In the genomic region with DNA sequence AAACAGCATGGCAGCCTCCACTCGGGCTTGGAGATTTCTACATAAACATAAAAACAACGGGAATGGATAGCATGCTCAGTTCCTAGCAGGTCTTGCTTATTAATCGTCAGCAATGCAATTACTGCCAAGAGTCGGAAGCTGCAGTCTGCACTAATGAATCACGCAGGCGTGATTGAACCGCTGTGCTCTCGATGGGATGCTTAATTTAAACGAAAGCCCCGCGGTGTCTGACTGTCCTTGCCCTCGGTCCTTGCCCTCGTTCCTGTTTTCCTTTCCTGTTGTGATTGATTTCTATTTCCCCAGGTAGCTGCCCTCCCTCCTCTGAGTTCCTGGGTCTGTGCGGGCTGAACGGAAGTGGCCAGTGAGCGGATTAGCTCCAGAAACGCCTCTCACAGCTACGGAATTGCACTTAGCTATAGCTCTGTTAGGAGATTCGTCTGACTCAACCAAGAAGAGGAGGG, we compare ENCODE assay signal across 8 mouse cellular contexts. TPM values are rescaled to one million over a fixed set of nuclear protein-coding genes. Genes with fewer than 3 reads are reported as not detected.
DNase-seq lines count a peak whose midpoint lies in the region; ATAC-seq and TF ChIP-seq lines count a peak whose summit lies in the region.
"Had no signal": no experiment of that assay in that cellular context is flagged by ENCODE, and none has a peak within 500 bp of the region (broad histone marks: within the 10 kb centered on the region; RNA-seq: fewer than 3 reads in every experiment).

No protein-coding gene starts in this region.

- H3K4me3 ChIP-seq in forebrain, embryonic 14.5 days (ENCODE audit: low read depth, low read length), result peak overlapping the region; percentile 24
- H3K4me3 ChIP-seq in limb, embryonic 14.5 days (replicated peaks; ENCODE audit: low read length), result peak overlapping the region; percentile 30
- H3K4me3 ChIP-seq: megakaryocyte, embryonic 14.5 days had no signal

- TF ChIP-seq POLR2A in limb, embryonic 14.5 days (IDR thresholded peaks at IDR 0.05; ENCODE audit: borderline replicate concordance, extremely low read depth, insufficient read depth, insufficient read length), result no peak

- no peaks in the 10 kb centered on the region for H3K9me3 ChIP-seq in forebrain, embryonic 14.5 days (replicated peaks; ENCODE audit: control insufficient read depth, low read length)
- H3K9me3 ChIP-seq in limb, embryonic 14.5 days (ENCODE audit: control insufficient read depth, low read length), result no peaks in the 10 kb centered on the region
- H3K9me3 ChIP-seq: megakaryocyte, embryonic 14.5 days had no signal

- no peaks in the 10 kb centered on the region for H3K36me3 ChIP-seq in forebrain, embryonic 14.5 days (ENCODE audit: control insufficient read depth, insufficient read depth, low read length)
- H3K36me3 ChIP-seq in limb, embryonic 14.5 days (ENCODE audit: control insufficient read depth, insufficient read depth, low read length), result no peaks in the 10 kb centered on the region

- no peak overlapping the region for H3K27ac ChIP-seq in forebrain, embryonic 14.5 days (ENCODE audit: low read depth, low read length)
- H3K27ac ChIP-seq in limb, embryonic 14.5 days (replicated peaks; ENCODE audit: low read depth, low read length), result no peak overlapping the region

- H3K27me3 ChIP-seq in forebrain, embryonic 14.5 days (replicated peaks; ENCODE audit: control insufficient read depth, insufficient read depth, low read length), result no peaks in the 10 kb centered on the region
- H3K27me3 ChIP-seq in limb, embryonic 14.5 days (ENCODE audit: control insufficient read depth, insufficient read depth, low read length), result no peaks in the 10 kb centered on the region
- H3K27me3 ChIP-seq: megakaryocyte, embryonic 14.5 days had no signal

- no peaks in the 10 kb centered on the region for H3K4me1 ChIP-seq in forebrain, embryonic 14.5 days (ENCODE audit: control insufficient read depth, insufficient read depth, low read length)
- peaks cover 11% of the 10 kb centered on the region for H3K4me1 ChIP-seq in limb, embryonic 14.5 days (ENCODE audit: control insufficient read depth, insufficient read depth, low read length)

- peak; percentile 72; the same call in 1 of the 2 replicates for ATAC-seq in forebrain, embryonic 14.5 days
- ATAC-seq in limb, embryonic 14.5 days (ENCODE audit: low FRiP score, low read depth), result no peak
- no peak for ATAC-seq in monocyte, adult 5-6 weeks (replicated peaks; ENCODE audit: insufficient number of reproducible peaks, low FRiP score, low TSS enrichment, poor library complexity, severe bottlenecking)

- 11% methylated on average over 19 of the region's 19 CpGs for WGBS in forebrain, embryonic 14.5 days
- WGBS in limb, embryonic 14.5 days, result 11% methylated on average over 19 of the region's 19 CpGs

- peak; percentile 14 to 55 for DNase-seq in layer of hippocampus, adult 18-20 months (ENCODE audit: low spot score in 2 of 2)
- no peak for DNase-seq in layer of hippocampus, adult 9-10 months (ENCODE audit: low spot score)
- DNase-seq in cerebellum, postnatal 25 days, result peak; percentile 27 to 39
- DNase-seq in forebrain, embryonic 14.5 days (ENCODE audit: low spot score), result peak; percentile 80
- DNase-seq in limb, embryonic 14.5 days (ENCODE audit: low spot score), result no peak
- DNase-seq in telencephalon, adult 2 months (ENCODE audit: low read depth, low spot score), result peak; percentile 28

- peak overlapping the region; percentile 51 for H3K9ac ChIP-seq in forebrain, embryonic 14.5 days (ENCODE audit: low read length)
- peak overlapping the region; percentile 34 for H3K9ac ChIP-seq in limb, embryonic 14.5 days (ENCODE audit: low read depth, low read length, severe bottlenecking)

- peak overlapping the region; percentile 48 for H3K4me2 ChIP-seq in forebrain, embryonic 14.5 days (ENCODE audit: low read length)
- peak overlapping the region; percentile 58 for H3K4me2 ChIP-seq in limb, embryonic 14.5 days (replicated peaks; ENCODE audit: low read depth, low read length, severe bottlenecking)

RNA-seq across cellular contexts. Expression of a gene that starts 38.4 kb away (rescaled TPM):
- total RNA-seq in layer of hippocampus, adult 18-20 months (2021), result not detected
- not detected in 2 replicates for polyA plus RNA-seq in forebrain, embryonic 14.5 days (2014; fragmentation: Nextera tagmentation; extraction: Ambion mirVana)
- 0.04 TPM in 1 of 2 replicates, not detected in the other for polyA plus RNA-seq in limb, embryonic 14.5 days (2012; rRNA removed)
- not detected in 2 replicates for polyA plus RNA-seq in limb, embryonic 14.5 days (2014; fragmentation: Nextera tagmentation; extraction: Ambion mirVana)
- total RNA-seq in monocyte, adult 5-6 weeks (2017), result not detected in 3 replicates

RNA-seq across cellular contexts. Expression of a gene that starts 39.0 kb away (rescaled TPM):
- total RNA-seq in layer of hippocampus, adult 18-20 months (2021), result 1 to 10 TPM; 4.5 to 4.8 TPM
- 4.9 and 6.1 TPM in 2 replicates for polyA plus RNA-seq in forebrain, embryonic 14.5 days (2014; fragmentation: Nextera tagmentation; extraction: Ambion mirVana)
- polyA plus RNA-seq in limb, embryonic 14.5 days (2012; rRNA removed), result 16.5 and 18.3 TPM in 2 replicates
- polyA plus RNA-seq in limb, embryonic 14.5 days (2014; fragmentation: Nextera tagmentation; extraction: Ambion mirVana), result 21.9 and 23.3 TPM in 2 replicates
- total RNA-seq in monocyte, adult 5-6 weeks (2017), result 119 to 295 TPM (median 259 TPM) in 3 replicates

Comparison
In these comparisons a context has a peak if more than half of its experiments do, and no peak if none do; other contexts are left out.
1. DNase-seq: peak in layer of hippocampus, adult 18-20 months (2 of 2), cerebellum, postnatal 25 days (2 of 2), forebrain, embryonic 14.5 days (single experiment) and telencephalon, adult 2 months (single experiment); none in layer of hippocampus, adult 9-10 months (single experiment) and limb, embryonic 14.5 days (single experiment).
2. RNA of a gene that starts 39.0 kb away (total RNA-seq): 119 to 295 TPM in monocyte, adult 5-6 weeks; 4.5 to 4.8 TPM in layer of hippocampus, adult 18-20 months; every median in the first group is over 10 times any median in the second.